Mouse (Mus musculus) embryonic facial prominence, embryonic 13.5 days (tissue): ENCODE data around the gene Rpl27a. TPM values are rescaled to one million over a fixed set of nuclear protein-coding genes. Genes with fewer than 3 reads are reported as not detected.

Experiments used
- ATAC-seq: fragments of 200-750 bp; cut with Nextera tagmentation; 2 replicates; pipeline ENCODE4 v1.8.0; 2017; ENCODE audit warnings: low read depth; ENCODE audit not compliant: insufficient number of reproducible peaks, insufficient read depth, low FRiP score, low TSS enrichment
- H3K27ac ChIP-seq: fragments of 300-500 bp; sonication (generic); 2 replicates; pipeline ENCODE4 v1.5.1; 2015; ENCODE audit warnings: moderate library complexity, mild to moderate bottlenecking, inconsistent platforms
- H3K27me3 ChIP-seq: fragments of 300-500 bp; sonication (generic); 2 replicates; pipeline ENCODE4 v1.6.1; 2015; ENCODE audit warnings: mild to moderate bottlenecking, inconsistent platforms
- H3K36me3 ChIP-seq: fragments of 300-500 bp; sonication (generic); 2 replicates; pipeline ENCODE4 v1.6.1; 2015; ENCODE audit warnings: mild to moderate bottlenecking, inconsistent platforms
- H3K4me1 ChIP-seq: fragments of 300-500 bp; sonication (generic); 2 replicates; pipeline ENCODE4 v1.6.1; 2015; ENCODE audit warnings: inconsistent platforms
- H3K4me2 ChIP-seq: fragments of 300-500 bp; sonication (generic); 2 replicates; pipeline ENCODE4 v1.6.1; 2015; ENCODE audit warnings: moderate library complexity, mild to moderate bottlenecking, inconsistent platforms
- H3K4me3 ChIP-seq: fragments of 300-500 bp; sonication (generic); 2 replicates; pipeline ENCODE4 v1.5.1; 2015; ENCODE audit warnings: mild to moderate bottlenecking, inconsistent platforms
- H3K9ac ChIP-seq: fragments of 300-500 bp; sonication (generic); 2 replicates; pipeline ENCODE4 v1.6.1; 2015; ENCODE audit warnings: mild to moderate bottlenecking, inconsistent platforms
- H3K9me3 ChIP-seq: fragments of 300-500 bp; sonication (generic); 2 replicates; pipeline ENCODE4 v1.6.1; 2016; ENCODE audit warnings: inconsistent platforms
- WGBS: fragments of 180-500 bp; shearing (Covaris S2); methylation state at CpG from one replicate; pipeline ENCODE4 v1.1.7; 2015; ENCODE audit warnings: mixed read lengths; 5-methylcytosine and 5-hydroxymethylcytosine counted together
- microRNA-seq: library from miRNA; unstranded; fragments of <30 nt; microRNA quantifications from one replicate; pipeline ENCODE4, GENCODE M21; 2016
- polyA plus RNA-seq: library from polyadenylated mRNA; unstranded; fragments of >200 nt; fragmentation: Nextera tagmentation; extraction: Ambion mirVana; gene quantifications from 2 replicates; pipeline ENCODE4 v1.2.1, GENCODE M21; 2015

Rpl27a gene
- polyA plus RNA-seq, 1 experiment from 2014 or later = 159 TPM

DNA sequence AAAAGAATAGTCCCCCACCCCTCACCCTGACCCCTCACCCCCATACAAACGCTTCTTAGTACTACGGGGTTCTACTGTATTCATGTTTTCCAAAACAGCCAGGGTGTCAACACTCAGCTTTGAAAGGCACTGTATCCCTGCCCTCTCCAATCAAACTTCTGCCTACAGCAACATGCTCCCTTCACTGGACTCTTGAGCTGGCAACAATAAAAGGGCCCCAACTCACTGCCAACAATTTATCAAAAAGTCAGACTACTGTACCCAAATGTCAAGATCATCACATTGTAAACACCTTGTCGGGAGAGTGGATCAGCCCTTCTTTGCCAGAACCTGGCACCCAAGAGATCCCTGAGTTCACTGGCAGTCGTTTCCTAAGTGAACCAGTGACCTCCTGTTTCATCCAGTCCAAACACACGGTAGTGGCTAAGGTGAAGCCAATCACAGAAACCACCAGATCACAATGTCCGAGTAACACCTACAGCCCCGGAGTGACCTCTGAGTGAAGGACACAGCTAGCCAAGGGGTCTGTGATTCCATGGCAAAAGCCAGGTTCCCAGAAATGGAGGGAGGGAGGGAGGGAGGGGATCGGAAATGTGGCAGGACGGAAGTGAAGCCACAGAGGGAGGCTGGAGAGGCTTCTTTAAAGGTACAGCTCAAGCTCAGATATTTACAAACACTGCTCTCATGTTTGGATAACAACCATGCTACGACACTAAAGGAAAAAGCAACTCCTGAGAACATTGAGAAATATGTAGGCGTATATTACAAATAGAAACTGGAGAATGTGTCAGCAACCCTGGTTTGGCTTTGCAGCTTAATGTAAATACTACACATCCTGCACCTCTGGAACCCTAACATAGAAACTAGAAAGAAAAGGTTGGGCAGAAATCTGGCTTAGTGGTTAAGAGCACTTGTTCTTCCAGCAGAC lies 48.2 kb downstream of the Rpl27a start:
- no peak for ATAC-seq
- Histone ChIP-seq H3K4me3 (no peak overlapping the region), H3K9ac (no peak overlapping the region), H3K27me3 (no peaks in the 10 kb centered on the region), H3K4me2 (no peak overlapping the region), H3K4me1 (peaks cover 12% of the 10 kb centered on the region), H3K36me3 (peaks cover 24% of the 10 kb centered on the region; the same call in 1 of the 2 replicates), H3K27ac (no peak overlapping the region), H3K9me3 (no peaks in the 10 kb centered on the region)
- WGBS = 83% methylated on average over 11 of the region's 11 CpGs

GRCm38 (mm10) chr7:109568391-109568892 lies 49.5 kb downstream of the Rpl27a start:
- Histone ChIP-seq H3K4me3 (no peak overlapping the region), H3K4me1 (no peaks in the 10 kb centered on the region), H3K9me3 (no peaks in the 10 kb centered on the region), H3K9ac (no peak overlapping the region), H3K27ac (no peak overlapping the region), H3K27me3 (no peaks in the 10 kb centered on the region), H3K4me2 (no peak overlapping the region), H3K36me3 (peaks cover 24% of the 10 kb centered on the region; the same call in 1 of the 2 replicates)
- no peak for ATAC-seq
- 88% methylated on average over 4 of the region's 4 CpGs for WGBS

Small RNAs within 50 kb of the gene (microRNA-seq; reads per million reads assigned to microRNA genes)
- gene Gm47284 = not detected

Other genes starting within 250 kb of the Rpl27a start
- 1.7 and 2.0 TPM in 2 replicates for gene Stk33, start 80.1 kb upstream of the Rpl27a start, polyA plus RNA-seq
- 1.3 and 2.4 TPM in 2 replicates for gene Trim66, start 11.0 kb upstream of the Rpl27a start, polyA plus RNA-seq
- 45.1 and 58.3 TPM in 2 replicates for gene St5, start 184.5 kb downstream of the Rpl27a start, polyA plus RNA-seq
- 30.8 and 33.7 TPM in 2 replicates for gene Akip1, start 184.5 kb downstream of the Rpl27a start, polyA plus RNA-seq
- gene BC051019, start 204.7 kb downstream of the Rpl27a start, polyA plus RNA-seq = 0.25 TPM in 1 of 2 replicates, not detected in the other
- gene Ascl3, start 212.6 kb downstream of the Rpl27a start, polyA plus RNA-seq = not detected in 2 replicates
- gene Tmem9b, start 233.7 kb downstream of the Rpl27a start, polyA plus RNA-seq = 47.1 and 49.4 TPM in 2 replicates